Mouse (Mus musculus) heart, embryonic 14.5 days (tissue): Measurements from ENCODE around the gene Rplp2. TPM values are rescaled to one million over a fixed set of nuclear protein-coding genes. Genes with fewer than 3 reads are reported as not detected.
A peak's percentile ranks its signal among the peaks of the same experiment; 100 is the strongest.

Source experiments
- ATAC-seq: fragments of 200-750 bp; cut with Nextera tagmentation; 2 replicates; pipeline ENCODE4 v1.8.0; 2017; ENCODE audit warnings: low read depth, moderate TSS enrichment; ENCODE audit not compliant: insufficient number of reproducible peaks, insufficient read depth, low FRiP score
- H3K27ac ChIP-seq, 2 experiments: fragments of 200-500 bp in 1 of 2; fragments of 300-500 bp in 1 of 2; sonication (generic) in 1 of 2; replicated peaks in 1 of 2; 2 replicates each; pipeline ENCODE4 v1.5.1; 2012 to 2014; ENCODE audit warnings: low read depth in 2 of 2, low read length in 2 of 2, control low read depth in 1 of 2, mild to moderate bottlenecking in 1 of 2, mixed read lengths in 1 of 2; ENCODE audit not compliant: control insufficient read depth in 1 of 2, insufficient read depth in 1 of 2
- H3K27me3 ChIP-seq: fragments of 300-500 bp; sonication (generic); 2 replicates; pipeline ENCODE4 v1.6.1; 2014; ENCODE audit warnings: mild to moderate bottlenecking, low read length, control low read depth; ENCODE audit not compliant: control insufficient read depth, insufficient read depth
- H3K36me3 ChIP-seq: fragments of 300-500 bp; sonication (generic); 2 replicates; pipeline ENCODE4 v1.6.1; 2014; ENCODE audit warnings: mild to moderate bottlenecking, control low read depth, low read length, mixed read lengths; ENCODE audit not compliant: control insufficient read depth, insufficient read depth
- H3K4me1 ChIP-seq, 2 experiments: fragments of 200-500 bp in 1 of 2; fragments of 300-500 bp in 1 of 2; sonication (generic) in 1 of 2; 2 replicates each; pipeline ENCODE4 v1.6.1; 2012 to 2014; ENCODE audit warnings: low read length in 2 of 2, control low read depth in 1 of 2, mixed read lengths in 1 of 2; ENCODE audit not compliant: control insufficient read depth in 2 of 2, insufficient read depth in 2 of 2
- H3K4me2 ChIP-seq: fragments of 300-500 bp; sonication (generic); 2 replicates; pipeline ENCODE4 v1.6.1; 2014; ENCODE audit warnings: mild to moderate bottlenecking, low read length
- H3K4me3 ChIP-seq, 2 experiments: fragments of 200-500 bp in 1 of 2; fragments of 300-500 bp in 1 of 2; sonication (generic) in 1 of 2; 2 replicates each; pipeline ENCODE4 v1.5.1; 2012 to 2014; ENCODE audit warnings: low read length in 2 of 2, mild to moderate bottlenecking in 2 of 2, control low read depth in 1 of 2, low read depth in 1 of 2, moderate library complexity in 1 of 2; ENCODE audit not compliant: control insufficient read depth in 1 of 2, insufficient read depth in 1 of 2
- H3K9ac ChIP-seq: fragments of 300-500 bp; sonication (generic); 2 replicates; pipeline ENCODE4 v1.6.1; 2014; ENCODE audit warnings: mild to moderate bottlenecking, low read length
- H3K9me3 ChIP-seq: fragments of 300-500 bp; sonication (generic); 2 replicates; pipeline ENCODE4 v1.6.1; 2016; ENCODE audit warnings: low read length, control low read depth; ENCODE audit not compliant: control insufficient read depth
- WGBS: fragments of 180-500 bp; shearing (Covaris S2); extraction: QIAGEN DNeasy Blood & Tissue Kit; methylation state at CpG from one replicate; pipeline ENCODE4 v1.1.7; 2014; 5-methylcytosine and 5-hydroxymethylcytosine counted together
- polyA plus RNA-seq: library from polyadenylated mRNA; unstranded; fragments of >200 nt; fragmentation: Nextera tagmentation; extraction: Ambion mirVana; gene quantifications from 2 replicates; pipeline ENCODE4 v1.2.1, GENCODE M21; 2014

Rplp2 gene
- polyA plus RNA-seq, 1 experiment from 2014 or later = 975 TPM

DNA sequence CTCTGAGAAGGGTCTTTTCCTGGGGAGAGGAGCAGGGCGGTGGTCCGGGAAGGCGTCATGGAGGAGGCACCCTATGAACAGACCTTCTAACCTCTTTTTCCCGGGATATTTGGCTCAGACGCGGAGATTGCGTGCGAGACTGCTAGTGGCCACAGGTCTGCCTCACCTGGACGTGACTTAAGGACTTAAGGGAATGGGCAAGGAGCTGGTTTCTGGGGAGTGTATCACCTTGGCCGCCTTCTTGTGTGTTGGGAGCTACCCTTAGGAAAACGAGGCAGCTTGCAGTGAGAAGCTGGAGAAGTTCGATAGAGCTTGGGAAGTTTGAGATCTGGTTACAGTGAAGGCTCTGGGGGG lies 28.6 kb downstream of the Rplp2 start:
- no peak for ATAC-seq
- WGBS = 0% methylated on average over 12 of the region's 12 CpGs

DNA sequence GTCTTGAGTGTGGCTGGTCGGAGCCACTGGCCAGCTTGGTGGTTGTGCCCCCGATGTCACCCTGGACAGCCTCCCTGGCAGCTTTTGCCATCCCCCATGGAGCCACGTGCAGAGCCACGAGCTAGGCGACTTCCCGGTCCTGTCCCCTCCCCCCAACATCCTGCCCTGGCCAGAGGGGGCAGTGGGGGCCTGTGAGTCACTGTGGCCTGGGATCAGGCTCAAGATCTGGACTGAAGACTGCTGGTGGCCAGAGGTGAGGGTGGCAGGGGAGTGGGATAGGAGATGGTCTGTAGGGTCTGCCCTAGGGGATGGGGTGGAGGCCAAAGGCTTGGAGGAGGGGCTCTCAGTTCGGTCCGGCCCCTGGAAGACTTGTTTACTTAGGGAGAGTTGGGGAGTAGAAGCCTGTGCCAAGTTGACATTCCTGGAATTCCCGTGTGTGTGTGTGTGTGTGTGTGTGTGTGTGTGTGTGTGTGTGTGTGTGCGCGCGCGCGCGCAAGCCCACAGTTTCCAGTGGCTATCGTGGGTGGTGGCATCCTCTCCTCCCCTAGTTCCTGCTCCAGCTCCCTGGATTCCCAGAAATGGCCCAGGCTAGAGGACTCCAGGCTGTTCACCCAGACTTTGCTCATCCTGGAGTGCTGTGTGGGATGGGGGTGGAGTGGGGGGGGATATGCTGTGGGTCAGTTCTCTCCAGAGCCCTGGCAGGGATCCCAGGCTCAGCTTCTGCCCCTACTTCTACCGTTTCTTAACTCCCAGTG lies 29.2 kb downstream of the Rplp2 start:
- Histone ChIP-seq H3K27me3 (no peaks in the 10 kb centered on the region), H3K4me3 (peak overlapping the region; percentile 81 to 86), H3K4me1 (peaks cover 35 to 51% of the 10 kb centered on the region in 2 experiments), H3K9ac (peak overlapping the region; percentile 86), H3K9me3 (no peaks in the 10 kb centered on the region), H3K27ac (peak overlapping the region; percentile 95 to 98), H3K36me3 (peaks cover 15% of the 10 kb centered on the region), H3K4me2 (peak overlapping the region; percentile 97)
- ATAC-seq = peak; percentile 67
- WGBS = 0% methylated on average over 17 of the region's 17 CpGs

More for the DNA sequence above, 28.6 kb downstream of the Rplp2 start:
- H3K4me2 ChIP-seq = peak overlapping the region; percentile 97
- H3K4me3 ChIP-seq = peak overlapping the region; percentile 81 to 86
- peak overlapping the region; percentile 95 to 98 for H3K27ac ChIP-seq
- H3K9me3 ChIP-seq = no peaks in the 10 kb centered on the region
- H3K36me3 ChIP-seq = peaks cover 22% of the 10 kb centered on the region
- H3K27me3 ChIP-seq = no peaks in the 10 kb centered on the region
- peaks cover 32 to 45% of the 10 kb centered on the region in 2 experiments for H3K4me1 ChIP-seq
- peak overlapping the region; percentile 86 for H3K9ac ChIP-seq

GRCm38 (mm10) chr7:141476981-141477370 lies 29.8 kb downstream of the Rplp2 start:
- H3K27me3 ChIP-seq = no peaks in the 10 kb centered on the region
- WGBS = 12% methylated on average over 7 of the region's 7 CpGs
- H3K4me3 ChIP-seq = peak overlapping the region; percentile 81 to 86
- peak overlapping the region; percentile 86 for H3K9ac ChIP-seq
- peak overlapping the region; percentile 95 to 98 for H3K27ac ChIP-seq
- no peaks in the 10 kb centered on the region for H3K9me3 ChIP-seq
- peaks cover 10% of the 10 kb centered on the region for H3K36me3 ChIP-seq
- no peak for ATAC-seq
- peaks cover 38 to 57% of the 10 kb centered on the region in 2 experiments for H3K4me1 ChIP-seq
- peak overlapping the region; percentile 97 for H3K4me2 ChIP-seq

DNA sequence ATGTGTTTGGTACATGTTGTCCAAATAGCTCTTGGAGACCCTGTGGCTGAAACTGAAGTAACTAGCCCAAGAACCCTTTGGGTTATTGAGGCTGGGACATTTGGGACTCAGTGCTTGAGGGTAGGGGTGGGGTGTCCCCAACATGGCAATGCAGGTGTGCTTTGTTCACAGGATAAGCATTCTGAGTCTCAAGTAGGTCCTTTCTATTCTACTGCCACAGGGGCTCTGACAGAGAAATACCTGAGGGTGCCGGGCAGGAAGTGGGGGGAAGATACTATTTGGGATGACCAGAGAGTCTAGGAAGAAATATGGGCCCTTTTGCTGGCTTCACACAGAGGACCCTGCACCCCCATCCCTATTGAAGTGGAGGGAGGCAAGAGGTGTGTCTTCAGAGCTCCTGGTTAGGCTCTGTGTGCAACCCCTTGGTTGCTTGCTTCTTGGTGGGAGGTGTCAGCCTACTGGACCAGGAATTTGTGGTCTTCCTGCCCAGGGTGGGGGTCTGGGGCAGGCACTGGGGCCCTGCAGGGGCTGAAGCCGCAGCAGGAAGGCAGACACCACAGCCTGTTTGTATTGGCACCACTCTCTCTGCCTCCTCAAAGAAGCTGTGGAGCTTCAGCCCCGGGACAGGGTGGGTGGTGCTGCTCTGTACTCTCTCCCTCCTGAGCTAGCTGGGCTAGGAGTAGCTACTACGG lies 30.6 kb downstream of the Rplp2 start:
- H3K9me3 ChIP-seq = no peaks in the 10 kb centered on the region
- H3K4me2 ChIP-seq = peak overlapping the region; percentile 97
- peaks cover 3% of the 10 kb centered on the region for H3K36me3 ChIP-seq
- H3K27ac ChIP-seq = peak overlapping the region; percentile 95 to 98
- peak overlapping the region; percentile 86 for H3K9ac ChIP-seq
- peaks cover 42 to 65% of the 10 kb centered on the region in 2 experiments for H3K4me1 ChIP-seq
- peaks cover 4% of the 10 kb centered on the region; the same call in 1 of the 2 replicates for H3K27me3 ChIP-seq
- ATAC-seq = 0 out of 2 replicates have a peak, but pooled peaks have one; percentile 14
- WGBS = 38% methylated on average over 4 of the region's 4 CpGs
- no peak overlapping the region for H3K4me3 ChIP-seq

DNA sequence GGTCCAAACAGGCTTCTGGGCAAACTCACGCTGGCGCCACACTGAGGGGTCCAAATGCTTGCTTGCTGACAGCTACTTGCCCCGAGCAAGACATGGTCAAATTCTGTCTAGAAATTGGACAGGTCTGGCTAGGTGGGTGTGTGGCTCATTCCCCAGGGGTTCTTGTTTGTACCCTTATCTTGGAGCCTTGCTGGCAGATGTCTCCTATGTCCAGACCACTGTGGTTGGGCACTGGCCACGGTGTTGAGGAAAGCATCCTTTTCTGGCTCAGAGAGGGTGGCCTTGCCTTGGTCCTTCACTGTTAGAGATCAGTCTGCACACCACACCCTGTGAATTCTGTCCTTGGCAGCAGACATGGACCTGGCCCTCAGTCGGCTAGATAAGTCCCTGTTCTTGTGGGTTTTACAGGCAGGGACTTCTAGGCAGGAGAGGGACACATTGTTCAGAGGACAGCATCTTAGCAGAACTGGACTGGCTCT lies 31.1 kb downstream of the Rplp2 start:
- peaks cover 42 to 67% of the 10 kb centered on the region in 2 experiments for H3K4me1 ChIP-seq
- 33% methylated on average over 5 of the region's 5 CpGs for WGBS
- peaks cover 10% of the 10 kb centered on the region for H3K27me3 ChIP-seq
- no peak overlapping the region; the same call in 1 of the 2 replicates for H3K9ac ChIP-seq
- ATAC-seq = no peak
- H3K9me3 ChIP-seq = no peaks in the 10 kb centered on the region
- no peak overlapping the region for H3K4me3 ChIP-seq
- H3K4me2 ChIP-seq = peak overlapping the region; percentile 97
- peak overlapping the region; percentile 63 to 95 for H3K27ac ChIP-seq
- no peaks in the 10 kb centered on the region for H3K36me3 ChIP-seq

DNA sequence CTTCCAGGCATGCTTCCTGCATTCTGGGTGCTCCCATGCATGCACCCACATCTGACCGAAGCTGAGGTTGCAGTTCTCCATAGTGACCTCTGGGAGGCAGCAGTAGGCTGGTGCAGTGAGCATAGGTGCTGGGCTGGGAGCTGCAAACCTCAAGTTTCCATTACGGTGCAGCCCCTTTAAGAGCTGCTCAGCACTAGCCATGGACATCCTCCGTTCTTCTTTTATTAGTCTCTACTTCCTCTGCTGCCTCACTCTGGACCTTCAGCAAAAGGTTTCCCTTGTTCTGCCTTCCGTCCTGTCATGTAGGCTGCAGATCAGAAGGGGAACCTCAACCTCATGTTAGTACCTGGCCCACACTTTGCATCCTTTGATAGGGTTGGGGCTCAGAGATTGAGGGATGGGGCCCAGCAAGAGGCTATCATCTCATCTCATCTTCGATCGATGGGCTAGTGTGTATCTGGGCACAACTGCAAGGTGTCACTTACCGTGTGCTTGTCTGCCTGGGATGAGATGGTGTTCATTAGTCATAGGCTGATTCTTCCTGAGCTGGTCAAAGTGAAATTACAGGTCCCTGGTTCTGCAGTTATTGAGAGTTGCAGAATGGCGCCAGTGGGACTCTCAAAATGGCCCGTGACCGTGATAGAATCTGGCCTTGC lies 33.8 kb downstream of the Rplp2 start:
- Histone ChIP-seq H3K4me3 (peak overlapping the region in 1 of 2 experiments; percentile 57; a peak in 2 of 4 replicates), H3K36me3 (no peaks in the 10 kb centered on the region), H3K9me3 (no peaks in the 10 kb centered on the region), H3K4me2 (peak overlapping the region; percentile 100), H3K27me3 (peaks cover 12% of the 10 kb centered on the region), H3K27ac (no peak overlapping the region), H3K9ac (peak overlapping the region; percentile 65; the same call in 1 of the 2 replicates), H3K4me1 (peaks cover 31 to 61% of the 10 kb centered on the region in 2 experiments)
- 9% methylated on average over 10 of the region's 10 CpGs for whole genome bisulfite sequencing
- no peak for ATAC-seq
